Mouse (Mus musculus) adrenal gland, adult 10 weeks (tissue): Measurements from ENCODE around the gene Wfdc5. TPM values are rescaled to one million over a fixed set of nuclear protein-coding genes. Genes with fewer than 3 reads are reported as not detected.

Experiments used
- polyA plus RNA-seq: library from polyadenylated mRNA; stranded (reverse); fragments of 350-450 nt; fragmentation: Illumina TruSeq; extraction: RNeasy Lipid Tissue Mini Kit (QIAGEN cat#74804); gene quantifications from one replicate; pipeline ENCODE4 v1.2.3, GENCODE M21; 2014; ENCODE audit warnings: low read depth, low replicate concordance

The Wfdc5 gene
- polyA plus RNA-seq: not detected

GRCm38 (mm10) chr2:164182692-164183255 lies at the start of gene Wfdc5:
Gene Wfdc5 (minus strand): TSS chr2:164182742.

GRCm38 (mm10) chr2:164221522-164221921 lies 39.0 kb upstream of the Wfdc5 start, which contains the start of gene Wfdc15b:
Gene Wfdc15b (minus strand): TSS chr2:164221660.

GRCm38 (mm10) chr2:164199626-164200327 lies 17.2 kb upstream of the Wfdc5 start, which contains the start of gene Wfdc15a:
Gene Wfdc15a (minus strand): TSS chr2:164200130.

GRCm38 (mm10) chr2:164190576-164190975 lies 8.0 kb upstream of the Wfdc5 start, which contains the start of gene Wfdc12:
Gene Wfdc12 (minus strand): TSS chr2:164190608.

GRCm38 (mm10) chr2:164170902-164171301 lies 11.6 kb downstream of the Wfdc5 start, which contains the start of gene Kcns1:
Gene Kcns1 (minus strand): TSS chr2:164171113.

Other genes starting within 250 kb of the Wfdc5 start
- 394 TPM for gene Ywhab, start 187.8 kb downstream of the Wfdc5 start, polyA plus RNA-seq
- 1.6 TPM for gene Pabpc1l, start 157.3 kb downstream of the Wfdc5 start, polyA plus RNA-seq
- 81.9 TPM for gene Stk4, start 112.4 kb downstream of the Wfdc5 start, polyA plus RNA-seq
- gene Tomm34, start 111.6 kb downstream of the Wfdc5 start, polyA plus RNA-seq: 15.3 TPM
- gene Kcns1, start 11.6 kb downstream of the Wfdc5 start, polyA plus RNA-seq: not detected
- not detected for gene Wfdc12, start 7.9 kb upstream of the Wfdc5 start, polyA plus RNA-seq
- gene Wfdc15a, start 17.4 kb upstream of the Wfdc5 start, polyA plus RNA-seq: not detected
- not detected for gene Wfdc15b, start 38.9 kb upstream of the Wfdc5 start, polyA plus RNA-seq
- gene Svs2, start 55.7 kb upstream of the Wfdc5 start, polyA plus RNA-seq: not detected
- gene Svs3b, start 73.9 kb upstream of the Wfdc5 start, polyA plus RNA-seq: not detected
- not detected for gene Svs4, start 95.7 kb upstream of the Wfdc5 start, polyA plus RNA-seq
- not detected for gene Svs3a, start 106.5 kb upstream of the Wfdc5 start, polyA plus RNA-seq
- gene Svs6, start 134.0 kb upstream of the Wfdc5 start, polyA plus RNA-seq: not detected
- gene Svs5, start 150.0 kb upstream of the Wfdc5 start, polyA plus RNA-seq: not detected
- not detected for gene Slpi, start 206.4 kb upstream of the Wfdc5 start, polyA plus RNA-seq
- gene Rbpjl, start 220.4 kb upstream of the Wfdc5 start, polyA plus RNA-seq: not detected
- not detected for gene Matn4, start 222.4 kb upstream of the Wfdc5 start, polyA plus RNA-seq